In the genomic region with DNA sequence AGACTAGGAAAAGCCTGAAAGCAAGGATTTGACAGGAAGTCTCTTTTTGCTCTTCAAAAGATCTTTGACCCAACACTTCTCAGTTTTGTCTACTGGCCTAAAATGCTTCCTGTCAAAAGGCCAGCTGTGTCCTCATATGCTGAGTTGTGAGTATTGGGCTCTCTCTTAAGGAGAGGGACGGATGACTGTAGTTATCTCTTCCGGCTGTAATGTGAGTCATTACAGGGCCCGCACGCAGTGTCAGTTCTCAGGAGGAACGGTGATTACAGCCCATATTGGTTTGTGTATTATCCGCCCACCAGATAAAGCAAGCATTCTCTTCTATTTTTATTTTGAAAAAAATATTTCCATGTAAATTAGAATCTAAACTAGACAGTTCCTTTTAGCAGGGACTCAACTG, we compare ENCODE assay signal across 10 mouse cellular contexts.
A peak's percentile ranks its signal among the peaks of the same experiment; 100 is the strongest.
DNase-seq lines count a peak whose midpoint lies in the region; ATAC-seq and TF ChIP-seq lines count a peak whose summit lies in the region.
"Had no signal": no experiment of that assay in that cellular context is flagged by ENCODE, and none has a peak within 500 bp of the region (broad histone marks: within the 10 kb centered on the region; RNA-seq: fewer than 3 reads in every experiment).

No protein-coding gene starts in this region.

- no peak for TF ChIP-seq POLR2A in cerebellum, adult 2 months (IDR thresholded peaks at IDR 0.05; ENCODE audit: borderline replicate concordance, insufficient read depth, low read length)

- H3K9me3 ChIP-seq in heart, embryonic 11.5 days (replicated peaks; ENCODE audit: control insufficient read depth, low read length): no peaks in the 10 kb centered on the region

- peak; percentile 96 for DNase-seq in heart, adult 11 months
- peak; percentile 63 to 64 for DNase-seq in heart, adult 9 months (ENCODE audit: low spot score in 2 of 2)
- DNase-seq in kidney, postnatal 10 days: peak; percentile 56
- DNase-seq in lung, postnatal 36 days: peak; percentile 54
- no peak for DNase-seq in cerebellum, adult 2 months
- DNase-seq: adrenal gland, adult 8-10 months; layer of hippocampus, postnatal 36 days had no signal

- no peak overlapping the region for H3K27ac ChIP-seq in heart, embryonic 11.5 days (ENCODE audit: low read depth, low read length)
- no peak overlapping the region for H3K27ac ChIP-seq in cerebellum, adult 2 months (ENCODE audit: insufficient read depth, low read length)

- H3K9ac ChIP-seq in heart, embryonic 11.5 days (ENCODE audit: low read depth, low read length): no peak overlapping the region

- H3K4me2 ChIP-seq in heart, embryonic 11.5 days: no peak overlapping the region

- H3K4me1 ChIP-seq in heart, embryonic 11.5 days (ENCODE audit: control insufficient read depth, insufficient read depth, low read length): peaks cover 45% of the 10 kb centered on the region
- peaks cover 6% of the 10 kb centered on the region; the same call in 1 of the 2 replicates for H3K4me1 ChIP-seq in cerebellum, adult 2 months (ENCODE audit: control insufficient read depth, insufficient read depth, low read length)

- ATAC-seq in heart, embryonic 11.5 days (replicated peaks; ENCODE audit: insufficient number of reproducible peaks, low FRiP score, low TSS enrichment): no peak; the same call in 1 of the 2 replicates
- ATAC-seq in inflammation-experienced regulatory T-cells, adult 6 months: no peak
- no peak for ATAC-seq in cerebellum, adult (ENCODE audit: insufficient number of reproducible peaks, low FRiP score, low TSS enrichment)

- H3K36me3 ChIP-seq in heart, embryonic 11.5 days (ENCODE audit: control insufficient read depth, insufficient read depth, low read length): no peaks in the 10 kb centered on the region; the same call in 1 of the 2 replicates

- H3K4me3 ChIP-seq in heart, embryonic 11.5 days (ENCODE audit: low read depth, low read length): no peak overlapping the region
- H3K4me3 ChIP-seq in cerebellum, adult 2 months (replicated peaks; ENCODE audit: insufficient read depth, low read depth, low read length): no peak overlapping the region

- H3K27me3 ChIP-seq in heart, embryonic 11.5 days (ENCODE audit: control insufficient read depth, insufficient read depth, low read length): no peaks in the 10 kb centered on the region
- H3K27me3 ChIP-seq in cerebellum, adult 2 months (ENCODE audit: control insufficient read depth, insufficient read depth, low read length): no peaks in the 10 kb centered on the region

- WGBS in heart, embryonic 11.5 days (ENCODE audit: insufficient replicate concordance): 25% methylated on average over 6 of the region's 6 CpGs
- 90% methylated on average over 6 of the region's 6 CpGs for WGBS in cerebellum, adult 2 months

- no peak for TF ChIP-seq CTCF in cerebellum, adult 2 months (IDR thresholded peaks at IDR 0.05; ENCODE audit: borderline replicate concordance, insufficient read depth, low read depth, low read length)

Comparison
In these comparisons a context has a peak if more than half of its experiments do, and no peak if none do; other contexts are left out.
1. DNase-seq: peak in heart, adult 11 months (single experiment), heart, adult 9 months (2 of 2), kidney, postnatal 10 days (single experiment) and lung, postnatal 36 days (single experiment); none in cerebellum, adult 2 months (0 of 2).